Mouse (Mus musculus) lung, postnatal 25 days (tissue): ENCODE measurements around the gene Mrps9.

Experiments
- DNase-seq: peaks from one replicate; pipeline ENCODE4 v3.0.0; 2022; ENCODE audit warnings: low spot score

The Mrps9 gene

GRCm38 (mm10) chr1:42906696-42907095 is 55.7 kb downstream of the Mrps9 start:
- no peak for DNase-seq

GRCm38 (mm10) chr1:42907153-42907552 is 56.1 kb downstream of the Mrps9 start:
- no peak for DNase-seq

- peak; percentile 15 for DNase-seq
Measured at GRCm38 (mm10) chr1:42915062-42915461, 64.0 kb downstream of the Mrps9 start.

GRCm38 (mm10) chr1:42916719-42917118 is 65.7 kb downstream of the Mrps9 start:
- DNase-seq: no peak

GRCm38 (mm10) chr1:42917908-42918307 is 66.9 kb downstream of the Mrps9 start:
- DNase-seq: no peak

GRCm38 (mm10) chr1:42923924-42924323 is 72.9 kb downstream of the Mrps9 start:
- no peak for DNase-seq

GRCm38 (mm10) chr1:42933613-42934012 is 82.6 kb downstream of the Mrps9 start:
- DNase-seq: peak; percentile 59

GRCm38 (mm10) chr1:42948486-42948885 is 97.5 kb downstream of the Mrps9 start:
- DNase-seq: no peak

- no peak for DNase-seq
Measured at GRCm38 (mm10) chr1:42952734-42953481, 101.9 kb downstream of the Mrps9 start, which contains the start of gene Gpr45. TSS of gene Gpr45 (plus strand) at chr1:42952872.

- no peak for DNase-seq
Measured at GRCm38 (mm10) chr1:42953482-42953822, 102.4 kb downstream of the Mrps9 start.
